Mouse (Mus musculus): ENCODE data around the gene Myrfl.

Gene Myrfl

DNA sequence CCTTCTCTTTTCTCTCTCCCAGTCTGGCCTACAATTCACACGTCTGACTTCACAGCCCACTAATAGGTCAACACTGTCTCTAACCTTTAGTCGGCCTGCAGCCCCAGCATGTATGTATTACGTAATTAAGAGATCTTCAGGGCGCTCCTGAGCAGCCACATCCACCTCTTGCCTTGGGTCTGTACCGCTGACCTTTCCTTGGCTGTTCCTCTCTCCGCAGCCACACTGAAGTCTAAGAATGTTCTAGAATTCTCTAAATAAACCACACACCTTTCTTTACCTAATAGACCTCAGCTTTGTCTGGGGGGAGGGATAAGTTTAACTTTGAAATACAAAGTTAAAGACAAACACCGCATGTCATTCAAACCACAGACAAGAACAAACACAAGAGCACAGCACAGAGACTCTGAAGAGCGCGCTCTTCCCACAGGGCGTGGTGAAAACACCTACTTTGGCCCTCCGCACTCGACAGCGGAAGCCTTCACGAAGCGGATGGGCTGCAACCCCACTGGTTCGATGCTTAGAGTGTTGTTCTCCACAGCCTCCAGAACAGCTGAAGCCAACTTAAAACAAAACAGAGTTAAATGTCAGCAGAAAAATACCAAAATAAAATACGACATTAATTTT is 17.0 kb upstream of the Myrfl start:
- peak; percentile 90 for DNase-seq (ENCODE audit: low spot score)

DNA sequence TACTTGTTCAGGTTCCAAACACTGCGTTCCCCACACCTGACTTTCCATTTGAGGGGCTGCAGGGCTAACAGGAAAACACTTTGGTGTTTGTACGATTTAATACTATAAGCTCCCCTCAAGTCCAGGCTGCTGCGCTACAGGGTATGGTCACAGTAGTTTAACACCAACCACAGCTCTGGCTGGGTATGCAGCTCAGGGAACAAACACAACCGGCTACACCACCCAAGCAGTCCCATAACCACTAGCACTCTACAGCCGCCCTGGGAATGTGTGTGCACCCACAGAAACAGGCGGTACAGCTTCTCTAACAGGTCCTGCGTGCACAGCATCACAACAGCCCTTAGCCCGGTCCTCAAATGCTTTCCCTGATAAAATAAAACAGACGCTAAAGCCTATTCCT is 16.1 kb upstream of the Myrfl start:
- no peak for DNase-seq (ENCODE audit: low spot score)

DNA sequence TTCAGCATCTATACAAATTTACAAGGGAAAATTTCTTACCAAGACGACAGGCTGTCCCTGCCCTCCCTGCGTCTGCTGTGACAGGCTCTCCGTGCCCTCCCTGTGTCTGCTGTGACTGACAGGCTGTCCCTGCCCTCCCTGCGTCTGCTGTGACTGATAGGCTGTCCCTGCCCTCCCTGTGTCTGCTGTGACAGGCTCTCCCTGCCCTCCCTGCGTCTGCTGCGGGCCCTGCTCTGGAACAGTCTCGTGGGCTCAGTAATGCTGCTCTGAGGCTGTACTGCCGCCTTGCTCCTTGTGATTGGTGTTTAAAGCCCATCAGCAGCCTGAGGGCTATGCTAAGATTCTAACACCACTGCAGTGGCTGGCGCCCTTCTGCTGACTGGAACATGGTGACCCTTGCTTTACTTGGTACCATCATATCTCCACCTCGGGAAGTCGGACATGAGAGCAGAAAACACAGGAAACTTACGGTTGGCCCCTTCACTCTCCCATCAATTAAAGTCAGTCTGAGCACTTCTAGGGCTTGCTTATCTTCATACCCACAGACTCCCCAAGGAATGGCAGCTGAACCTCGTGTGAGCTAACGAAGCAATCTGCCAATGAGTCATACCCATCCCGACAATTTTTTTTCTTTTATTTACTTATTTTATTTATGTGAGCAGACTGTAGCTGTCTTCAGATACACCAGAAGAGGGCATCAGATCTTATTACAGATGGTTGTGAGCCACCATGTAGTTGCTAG is 12.4 kb upstream of the Myrfl start:
- DNase-seq (ENCODE audit: low spot score) = no peak

DNA sequence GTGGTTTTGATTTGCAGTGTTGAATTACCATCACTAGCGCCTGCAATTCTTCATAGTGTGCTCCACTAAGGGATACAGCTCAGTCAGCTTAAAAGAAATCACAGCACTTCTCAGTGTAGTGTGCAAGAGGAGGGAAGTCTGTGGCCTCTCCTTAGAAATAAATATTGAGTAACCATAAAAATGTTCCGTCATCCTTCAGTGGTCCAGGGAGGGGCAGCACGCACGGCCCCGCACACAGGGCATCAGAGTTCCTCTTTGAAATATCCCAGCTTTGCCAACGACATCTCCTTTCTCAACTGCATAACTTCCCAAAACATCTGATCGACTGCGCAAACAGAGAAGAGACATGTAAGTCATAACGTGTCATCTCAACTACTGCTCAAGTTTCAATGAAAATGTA is 10.1 kb upstream of the Myrfl start:
- DNase-seq (ENCODE audit: low spot score) = no peak

DNA sequence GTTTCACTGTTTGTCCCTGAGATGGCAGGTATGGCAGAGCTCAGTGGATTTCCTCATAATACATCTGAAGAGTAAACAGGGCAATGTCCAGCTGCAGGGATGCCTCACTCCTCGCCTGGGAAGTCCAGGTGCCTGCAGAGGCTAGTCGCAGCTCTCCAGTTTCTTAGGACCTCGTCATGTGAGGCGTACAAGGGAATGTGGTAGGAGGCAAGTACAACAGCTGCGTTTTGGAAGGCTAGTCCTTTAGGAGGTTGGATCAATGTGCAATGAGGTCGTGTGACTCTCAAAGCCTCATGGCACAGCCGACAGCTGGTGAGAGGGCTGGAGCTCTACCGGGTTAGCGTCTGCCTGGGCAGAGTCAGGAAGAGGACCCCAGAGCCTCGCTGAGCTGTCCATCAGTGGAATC is 7.8 kb upstream of the Myrfl start:
- DNase-seq (ENCODE audit: low spot score) = no peak

DNA sequence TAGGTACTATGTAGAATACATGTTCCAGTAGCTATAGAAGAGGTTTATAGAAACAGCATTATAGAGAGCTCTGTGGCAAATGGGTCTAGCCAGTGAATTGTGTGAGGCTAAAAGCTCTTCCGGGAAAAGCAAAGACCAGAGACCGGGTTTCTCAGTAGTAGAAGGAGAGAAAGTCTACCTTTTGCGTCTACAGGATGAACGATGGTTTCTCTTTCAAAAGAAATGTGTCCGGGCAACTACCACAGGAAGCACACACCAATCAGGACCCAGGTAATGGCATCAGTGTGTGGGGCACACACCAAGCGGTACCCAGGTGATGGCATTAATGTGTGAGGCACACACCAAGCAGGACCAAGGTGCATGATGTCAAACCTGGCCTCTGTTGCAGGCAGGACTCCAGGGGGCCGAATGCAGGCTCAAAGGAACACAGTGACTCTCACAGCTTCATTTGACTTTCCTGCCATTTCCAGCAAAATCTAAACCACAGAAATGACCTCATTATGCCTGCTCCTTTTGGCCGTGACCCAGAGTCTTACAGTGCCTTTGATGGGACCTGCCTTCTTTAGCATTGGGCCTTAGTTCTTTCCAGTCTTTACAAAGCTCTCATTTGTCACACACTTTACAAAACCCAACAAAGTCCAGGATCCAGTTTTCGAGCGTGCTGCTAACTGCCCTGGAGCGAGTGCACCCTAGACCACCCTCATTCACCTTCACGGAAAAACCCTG is 1.4 kb downstream of the Myrfl start:
- no peak for DNase-seq (ENCODE audit: low spot score)

DNA sequence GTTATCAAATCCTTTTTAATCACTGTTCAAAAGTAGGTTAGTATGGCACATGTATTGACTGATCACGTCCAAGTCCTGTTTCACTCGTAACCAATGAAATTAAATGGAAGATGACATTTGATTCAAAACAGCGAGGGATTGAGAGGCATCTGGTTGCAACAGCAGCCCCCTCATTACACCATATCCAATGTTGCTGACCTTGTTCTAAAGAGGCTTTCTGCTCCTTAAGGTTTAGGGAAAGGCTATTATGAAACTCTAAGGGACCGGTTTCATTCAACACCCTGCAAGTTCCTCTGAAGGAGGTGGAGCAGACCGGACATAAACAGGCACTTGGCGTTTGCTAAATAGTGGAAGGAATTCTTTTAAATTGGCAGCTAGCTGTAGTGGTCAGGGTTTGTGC is 2.2 kb downstream of the Myrfl start:
- no peak for DNase-seq (ENCODE audit: low spot score)

DNA sequence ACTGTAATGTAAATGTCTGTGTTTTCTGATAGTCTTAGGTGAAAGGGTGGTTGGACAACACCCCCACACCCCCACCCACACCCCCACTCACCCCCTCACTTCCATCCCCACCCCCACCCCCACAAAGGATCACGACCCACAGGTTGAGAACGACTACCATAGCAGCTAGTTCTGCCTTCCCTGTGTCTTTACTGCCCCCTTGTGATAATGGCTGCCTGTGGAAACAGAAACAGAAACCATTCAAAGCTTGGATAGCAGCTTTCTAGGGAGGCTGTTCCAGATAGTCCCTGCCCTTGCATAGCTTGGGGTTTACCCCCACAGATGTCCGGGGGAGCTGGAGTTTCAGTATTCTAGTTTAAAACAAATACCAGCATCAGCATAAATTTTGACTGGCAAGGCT is 3.0 kb downstream of the Myrfl start:
- peak; percentile 29 for DNase-seq (ENCODE audit: low spot score)

DNA sequence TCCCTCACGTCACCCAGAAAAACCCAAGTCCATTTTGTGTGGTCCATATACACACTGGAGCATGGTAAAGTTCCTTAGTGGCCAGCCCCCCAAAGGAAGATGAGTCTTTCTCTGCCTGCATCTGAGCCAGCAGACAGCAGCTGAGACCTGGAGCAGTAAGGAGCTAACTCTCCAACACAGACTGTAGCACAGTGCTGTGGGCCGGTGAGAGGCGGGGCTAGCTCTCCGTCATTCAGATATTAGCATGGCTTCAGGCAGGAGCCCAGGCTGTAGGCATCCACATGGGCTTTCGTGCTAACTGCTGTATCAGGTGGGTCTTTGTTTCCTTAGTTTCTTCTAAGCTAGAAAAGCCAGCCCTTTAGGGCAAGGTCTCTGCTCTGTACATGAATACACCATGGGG is 6.1 kb downstream of the Myrfl start:
- no peak for DNase-seq (ENCODE audit: low spot score)

DNA sequence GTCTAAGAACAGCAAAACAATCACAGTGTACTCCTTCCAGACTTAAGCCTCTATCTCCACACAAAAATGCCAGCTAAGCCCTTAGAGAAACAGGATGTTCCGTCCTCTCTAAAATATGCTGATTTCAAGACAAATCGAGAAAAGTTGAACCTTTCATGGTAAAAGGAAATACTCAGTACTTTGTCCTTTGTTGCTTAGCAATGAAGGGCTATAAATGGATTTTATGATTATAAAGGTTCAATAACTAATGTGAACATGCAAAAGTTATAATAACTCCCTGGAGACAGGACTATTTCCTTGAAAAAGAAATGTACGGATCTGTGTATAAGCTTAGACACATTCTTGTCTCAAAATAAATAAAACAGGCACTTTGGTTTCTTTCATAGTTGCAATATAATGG is 12.2 kb downstream of the Myrfl start:
- DNase-seq (ENCODE audit: low spot score) = no peak

DNA sequence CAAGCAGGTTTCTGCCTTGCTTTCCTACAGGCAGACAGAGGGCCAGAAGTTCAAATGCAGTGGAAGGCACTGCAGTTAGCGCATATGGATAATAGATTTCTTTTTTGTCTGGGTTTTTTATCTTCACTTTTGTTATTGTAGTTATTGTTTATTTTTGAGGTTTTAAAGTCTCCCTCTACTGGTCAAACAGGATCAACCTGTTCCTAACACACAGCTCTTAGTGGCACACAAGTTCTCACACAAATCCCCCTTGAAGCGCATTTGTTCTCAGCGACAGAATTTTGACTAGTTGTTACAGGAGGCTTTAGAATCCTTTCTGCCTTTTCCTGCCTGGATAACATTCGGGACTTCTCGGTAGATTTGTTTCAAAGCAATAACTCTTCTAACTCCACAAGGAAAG is 13.2 kb downstream of the Myrfl start:
- no peak for DNase-seq (ENCODE audit: low spot score)

DNA sequence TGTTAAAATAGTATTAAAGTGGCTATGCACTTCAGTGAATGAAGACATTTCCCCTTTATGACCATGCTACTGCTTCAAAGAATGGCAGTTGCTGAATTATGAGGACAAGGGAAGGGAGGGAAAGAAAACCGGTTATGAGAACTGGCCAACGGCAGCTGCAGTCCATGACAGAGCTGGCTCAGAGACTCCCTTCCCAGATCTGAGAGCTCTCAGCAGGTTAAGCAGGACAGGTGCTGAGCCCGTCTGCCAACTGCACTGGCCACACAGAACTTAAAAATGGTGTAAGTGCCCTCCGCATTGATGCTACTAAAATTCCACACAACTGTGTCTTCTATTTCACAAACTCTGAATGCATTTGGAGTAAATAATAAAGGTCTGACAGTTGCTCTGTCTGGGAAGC is 19.3 kb downstream of the Myrfl start:
- DNase-seq (ENCODE audit: low spot score) = no peak

DNA sequence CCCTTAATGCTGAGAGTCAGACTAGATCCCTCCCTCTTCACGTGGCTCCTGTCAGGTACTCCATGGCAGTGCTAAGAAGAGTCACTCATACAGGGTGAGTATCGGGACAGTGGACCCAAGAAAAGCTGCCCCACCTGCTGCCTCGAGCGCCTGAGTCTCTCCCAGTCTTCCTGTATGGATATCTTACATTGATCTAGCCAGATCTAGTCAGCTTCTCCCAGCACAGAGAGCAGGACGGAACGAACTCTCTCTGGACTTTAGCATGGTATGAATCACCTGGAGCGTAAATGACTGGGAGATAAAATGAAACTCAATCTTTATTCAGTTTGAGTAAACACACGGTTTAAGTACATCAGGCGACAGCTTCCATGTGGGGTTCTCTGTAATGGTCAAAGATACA is 22.2 kb downstream of the Myrfl start:
- no peak for DNase-seq (ENCODE audit: low spot score)

DNA sequence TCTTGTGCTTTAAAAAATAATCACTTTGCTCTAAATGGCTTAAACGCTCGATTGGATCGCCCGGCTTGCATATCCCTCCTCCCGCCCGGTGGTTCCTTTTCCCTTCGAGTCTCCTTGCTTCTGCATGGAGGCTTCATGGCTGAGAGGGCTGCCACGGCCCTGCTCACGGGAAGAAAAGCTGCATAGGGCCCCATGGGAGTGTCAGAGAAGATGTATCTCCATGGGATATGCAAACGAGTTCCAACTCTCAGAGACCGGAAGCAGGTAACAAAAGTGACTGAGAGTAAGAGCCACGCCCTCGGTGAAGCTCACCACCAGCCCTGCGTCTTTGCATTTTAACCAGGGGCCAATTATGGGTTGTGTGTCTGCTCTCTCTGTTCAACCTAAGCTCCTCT is 24.7 kb downstream of the Myrfl start:
- no peak for DNase-seq (ENCODE audit: low spot score)

DNA sequence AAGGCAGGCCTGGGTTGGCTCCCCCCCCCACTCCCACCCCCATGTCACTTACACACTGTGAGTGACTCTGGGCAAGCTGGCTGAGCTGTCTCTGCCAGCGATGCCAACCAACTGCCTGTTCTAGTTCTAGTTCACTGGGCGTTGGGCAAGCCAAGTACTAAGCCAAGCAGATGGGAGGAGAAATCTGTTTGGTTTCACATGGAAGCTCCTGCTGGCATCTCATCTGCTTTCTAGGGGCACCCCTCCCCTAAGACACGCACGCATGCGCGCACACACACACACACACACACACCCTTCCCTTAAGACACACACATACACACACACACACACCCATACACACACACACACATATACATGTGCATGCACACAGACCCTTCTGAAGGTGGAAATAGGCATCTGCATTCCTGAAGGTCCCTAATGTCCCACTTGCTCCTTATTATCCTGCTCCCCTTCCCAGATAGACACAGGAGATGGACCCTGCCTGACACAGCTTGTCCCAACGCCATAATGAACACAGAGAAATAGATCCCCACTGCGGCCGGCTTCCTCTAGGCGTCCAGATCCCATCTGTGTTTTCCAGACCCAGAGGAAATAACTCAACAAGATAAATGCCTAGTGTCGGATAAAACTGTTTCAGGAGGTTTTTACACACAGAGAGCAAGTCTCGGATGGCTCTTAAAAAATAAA is 25.2 kb downstream of the Myrfl start:
- DNase-seq (ENCODE audit: low spot score) = no peak

DNA sequence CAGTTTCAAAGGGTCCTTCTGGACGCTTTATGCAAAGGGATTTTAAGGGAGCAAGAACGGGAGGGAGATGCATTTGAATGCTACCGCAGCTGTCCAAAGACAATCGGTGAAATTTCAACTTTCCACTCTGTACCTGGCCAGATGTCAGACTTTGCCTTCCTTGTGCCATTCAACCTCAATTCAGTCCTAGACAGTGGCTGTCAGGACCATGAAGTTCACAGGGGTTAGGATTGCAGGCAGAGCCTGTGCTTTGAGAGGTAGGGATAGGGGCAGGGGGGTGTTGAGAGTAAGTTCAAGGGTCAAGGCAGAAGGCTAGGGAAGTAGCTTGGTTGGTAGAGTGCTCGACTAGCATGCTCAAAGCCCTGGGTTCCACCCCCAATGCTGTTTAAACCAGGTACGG is 25.9 kb downstream of the Myrfl start:
- DNase-seq (ENCODE audit: low spot score) = no peak

DNA sequence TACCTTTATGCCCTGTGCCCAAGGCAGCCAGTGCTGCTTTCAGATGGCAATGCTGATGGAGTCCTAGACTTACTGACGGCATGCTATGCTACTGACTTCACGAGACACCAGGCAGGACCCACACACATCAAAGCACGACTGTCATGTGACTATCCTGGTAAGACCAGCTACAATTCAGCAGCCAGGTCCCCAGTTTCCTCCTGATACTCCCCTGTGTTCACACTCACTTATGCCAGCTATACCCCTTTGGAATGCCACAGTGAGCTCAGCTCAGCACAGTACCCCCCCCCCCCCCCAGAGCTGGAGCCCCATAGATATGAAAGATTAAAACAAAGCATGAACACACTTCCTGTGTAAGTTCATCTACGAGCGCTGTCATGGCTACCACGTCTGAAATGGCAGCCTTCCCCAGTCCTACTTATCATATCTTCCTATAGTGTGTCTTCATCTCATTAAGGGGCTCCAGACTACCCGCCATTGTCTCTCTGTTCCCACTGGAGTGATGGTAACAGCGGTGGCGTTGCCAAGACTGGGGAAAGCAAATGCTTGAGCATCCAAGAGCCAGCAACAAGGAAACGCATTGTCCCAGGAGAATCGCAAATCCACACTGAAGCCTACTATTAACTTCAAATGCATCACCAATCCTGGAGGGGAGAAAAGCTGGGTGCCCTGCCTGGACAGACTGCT is 43.4 kb downstream of the Myrfl start:
- DNase-seq (ENCODE audit: low spot score) = no peak

DNA sequence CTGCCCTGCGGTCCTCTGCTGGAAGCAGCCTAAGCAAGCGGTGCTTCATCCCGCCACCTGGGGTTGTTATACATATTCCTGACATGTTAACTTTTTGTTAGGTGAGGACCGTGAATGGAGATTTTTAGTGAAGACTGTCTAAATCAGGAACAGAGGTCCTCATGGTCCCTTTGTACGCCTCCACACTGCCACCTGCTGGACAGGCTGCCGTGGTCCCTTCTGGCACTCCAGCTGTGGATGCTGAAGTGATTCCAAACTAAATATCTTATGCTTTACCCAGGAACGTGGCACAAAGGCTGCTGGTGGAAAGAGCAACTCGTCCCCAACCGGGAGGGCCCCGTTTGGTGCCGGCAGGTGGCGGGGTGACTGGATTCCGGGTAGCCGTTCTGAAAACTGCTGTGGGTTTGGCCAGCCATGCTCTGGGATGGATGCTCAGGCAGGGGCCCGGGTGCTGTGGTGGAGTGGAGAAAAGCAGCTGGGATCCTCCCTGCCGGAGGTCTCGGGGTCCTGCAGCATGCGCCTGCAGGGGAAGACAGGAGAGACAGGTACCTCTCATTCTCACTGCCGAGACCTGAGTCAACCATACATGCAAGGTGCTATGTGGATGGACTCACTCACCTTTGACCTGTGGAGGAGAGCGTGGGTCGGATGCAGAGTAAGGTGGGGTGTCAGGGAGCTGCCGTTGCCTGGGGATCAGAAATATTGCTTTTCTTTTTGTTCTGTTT is 47.8 kb downstream of the Myrfl start:
- peak; percentile 66 for DNase-seq (ENCODE audit: low spot score)

DNA sequence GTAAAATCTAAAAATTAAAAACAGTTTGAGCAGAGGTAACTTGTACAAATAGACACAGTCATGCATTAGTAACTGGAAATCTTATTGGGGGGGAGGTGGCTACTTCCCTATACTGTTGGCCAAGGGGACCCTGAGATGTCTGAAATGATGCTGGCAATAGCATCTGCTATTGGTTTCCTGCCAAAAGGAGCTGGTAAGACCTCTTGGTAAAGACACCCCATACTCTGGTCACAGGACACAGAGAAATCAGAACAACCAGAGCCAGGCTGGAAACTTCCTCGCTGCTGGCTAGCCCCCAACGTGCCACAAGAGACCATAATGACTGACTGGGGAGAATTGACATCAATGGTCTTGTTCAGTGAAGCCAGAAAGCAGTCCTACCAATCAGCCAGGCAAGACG is 55.2 kb downstream of the Myrfl start:
- no peak for DNase-seq (ENCODE audit: low spot score)

DNA sequence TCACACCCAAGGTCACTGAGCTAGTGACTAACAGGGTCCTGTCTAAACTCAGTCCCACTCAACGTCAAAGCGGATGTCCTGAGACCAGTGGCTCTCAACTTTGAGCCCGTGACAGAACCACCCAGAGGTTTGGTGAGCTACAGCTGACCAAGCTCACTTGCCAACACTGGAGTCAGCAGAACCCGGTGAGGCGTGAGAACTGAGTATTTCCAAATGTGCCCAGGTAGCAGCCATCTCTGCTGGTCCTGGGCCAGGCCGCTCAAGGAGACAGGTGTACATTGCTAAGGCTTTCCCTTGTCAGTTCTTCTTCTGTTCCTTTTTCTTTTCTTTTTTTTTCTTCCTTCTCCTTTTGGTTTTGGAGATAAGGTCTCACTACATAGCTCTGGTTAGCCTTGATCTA is 66.0 kb downstream of the Myrfl start:
- DNase-seq (ENCODE audit: low spot score) = no peak

DNA sequence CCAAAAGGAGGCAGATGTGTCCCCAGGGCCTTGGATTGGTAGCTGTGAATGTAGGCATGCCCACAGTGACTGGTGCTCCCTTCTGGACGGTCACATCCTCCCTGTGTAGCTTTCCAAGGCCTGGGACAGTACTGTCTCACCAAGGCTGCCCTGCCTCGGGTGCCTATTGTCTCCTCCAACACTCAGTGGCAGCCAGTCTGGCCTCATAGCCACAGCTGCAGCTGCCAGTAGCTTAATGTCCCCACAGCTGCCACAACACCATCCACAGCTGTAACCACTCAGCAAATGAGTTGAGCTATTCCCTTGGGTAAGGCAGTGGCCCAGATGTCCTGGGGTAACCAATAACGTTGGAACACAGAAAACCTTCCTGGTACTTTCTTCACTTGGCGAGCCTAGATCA is 68.6 kb downstream of the Myrfl start:
- DNase-seq (ENCODE audit: low spot score) = no peak

DNA sequence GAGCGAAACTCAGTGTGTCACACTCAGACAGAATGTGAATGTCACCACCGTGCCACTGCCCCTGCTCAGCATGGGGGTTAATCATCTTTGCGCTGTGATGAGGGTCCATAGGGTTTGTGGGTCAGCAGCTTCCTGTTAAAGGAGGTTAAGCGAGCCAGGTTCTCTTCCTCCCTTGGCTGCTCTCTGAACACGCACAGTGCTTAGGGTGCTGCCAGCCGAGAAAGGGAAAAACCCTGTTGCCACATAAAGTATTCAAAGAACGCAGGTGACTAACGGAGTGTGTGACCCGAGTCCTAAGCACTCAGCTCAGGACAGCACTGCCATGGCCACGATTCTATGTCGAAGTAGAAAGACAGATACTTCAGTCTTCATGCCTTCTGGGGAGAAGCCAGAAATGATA is 69.4 kb downstream of the Myrfl start:
- DNase-seq (ENCODE audit: low spot score) = no peak

Measured in T-cell, adult 2 months (primary cell).